Mouse (Mus musculus) lung, adult 2 months (tissue): ENCODE measurements around the gene Bdkrb2. TPM values are rescaled to one million over a fixed set of nuclear protein-coding genes. Genes with fewer than 3 reads are reported as not detected.

ENCODE experiments used
- DNase-seq: peaks from one replicate; pipeline ENCODE4 v3.0.0; 2022
- H3K4me1 ChIP-seq: fragments of 200-500 bp; 2 replicates; pipeline ENCODE4 v1.6.1; 2011; ENCODE audit warnings: low read length; ENCODE audit not compliant: control insufficient read depth, insufficient read depth
- H3K4me3 ChIP-seq: fragments of 200-500 bp; replicated peaks from 2 replicates; pipeline ENCODE3; 2011; ENCODE audit warnings: low read depth, mild to moderate bottlenecking, control low read depth, low read length; ENCODE audit errors: extremely low read depth
- CTCF ChIP-seq: fragments of 200-500 bp; IDR thresholded peaks from 2 replicates; pipeline ENCODE4 v1.5.1; 2011; ENCODE audit warnings: mild to moderate bottlenecking, low read length, control low read depth; ENCODE audit not compliant: insufficient read depth
- POLR2A ChIP-seq: fragments of 200-500 bp; IDR thresholded peaks from 2 replicates; pipeline ENCODE4 v1.6.1; 2011; ENCODE audit warnings: low read depth, mild to moderate bottlenecking, control low read depth, low read length, borderline replicate concordance; ENCODE audit errors: extremely low read depth
- WGBS: fragments of 180-500 bp; shearing (Covaris S2); methylation state at CpG from one replicate; pipeline ENCODE4 v1.1.7; 2018; 5-methylcytosine and 5-hydroxymethylcytosine counted together
- polyA plus RNA-seq: library from polyadenylated mRNA; depleted of rRNA; stranded (reverse); fragments of >200 nt; gene quantifications from 2 replicates; pipeline ENCODE4 v1.2.3, GENCODE M21; 2012

Bdkrb2 gene
- polyA plus RNA-seq, 1 experiment: 4.8 TPM

GRCm38 (mm10) chr12:105544872-105545271 lies 18.2 kb upstream of the Bdkrb2 start:
- no peak for TF ChIP-seq CTCF
- no peak for TF ChIP-seq POLR2A
- 67% methylated on average over 7 of the region's 7 CpGs for WGBS
- DNase-seq: no peak
- Histone ChIP-seq H3K4me1 (peaks cover 15% of the 10 kb centered on the region), H3K4me3 (no peak overlapping the region)

DNA sequence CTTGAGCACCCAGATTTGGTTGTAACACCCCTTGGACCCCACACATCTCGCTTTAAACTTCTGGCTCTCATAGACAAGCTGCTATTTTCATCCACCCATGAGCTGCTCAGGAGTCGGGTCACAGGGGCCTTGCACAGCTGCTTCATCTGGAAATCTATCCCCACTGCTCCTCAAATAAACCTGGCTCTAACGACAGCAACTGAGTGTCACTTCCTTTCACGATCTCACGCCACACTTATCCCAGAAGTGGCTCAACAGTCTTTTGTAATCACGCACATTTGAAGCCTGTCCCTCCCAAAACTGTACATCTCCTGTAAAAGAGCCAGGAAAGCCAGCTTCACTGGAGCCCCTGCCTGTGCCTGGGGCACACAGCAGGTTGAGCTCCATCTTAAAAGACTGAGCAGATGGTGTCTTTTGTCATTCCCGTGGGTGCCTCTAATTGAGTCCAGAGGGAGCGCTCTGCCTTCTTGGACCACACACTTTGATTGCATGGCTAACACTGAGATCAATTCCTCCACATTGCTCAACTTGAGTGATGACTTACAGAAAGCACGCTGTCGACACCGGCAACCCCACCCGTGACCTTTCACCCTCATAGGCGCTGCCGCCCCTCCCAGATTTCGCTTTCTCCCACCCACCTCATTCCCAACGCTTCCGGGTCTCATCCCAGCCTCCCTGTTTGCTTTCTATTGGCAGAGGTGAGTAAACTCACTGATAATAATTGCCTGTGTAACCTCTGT lies 17.2 kb upstream of the Bdkrb2 start:
- DNase-seq: no peak

DNA sequence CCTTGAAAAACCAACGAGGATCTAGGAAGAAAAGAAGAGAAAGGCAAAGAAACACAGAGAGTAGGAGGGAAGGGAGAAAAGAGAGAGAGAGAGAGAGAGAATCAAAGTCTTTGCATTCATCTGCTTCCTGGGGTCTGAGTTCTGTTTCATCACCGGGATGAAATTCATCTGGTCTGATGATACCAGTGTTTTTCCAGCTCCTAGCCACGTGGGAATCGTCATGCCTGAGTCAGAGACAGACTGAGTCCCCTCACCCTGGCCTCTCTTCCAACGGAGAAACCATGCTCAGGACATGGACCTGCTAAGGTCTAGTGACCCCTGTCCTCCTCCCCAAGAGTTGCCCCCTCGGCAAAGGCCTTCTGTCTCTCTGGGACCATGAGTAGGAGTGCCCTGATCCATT lies 16.5 kb upstream of the Bdkrb2 start:
- DNase-seq: no peak
- H3K4me3 ChIP-seq: no peak overlapping the region
- WGBS: 50% methylated on average over 6 of the region's 6 CpGs
- H3K4me1 ChIP-seq: peaks cover 15% of the 10 kb centered on the region
- no peak for TF ChIP-seq POLR2A
- TF ChIP-seq CTCF: no peak

More for the DNA sequence above, 17.2 kb upstream of the Bdkrb2 start:
- no peak for TF ChIP-seq CTCF
- no peak for TF ChIP-seq POLR2A
- Histone ChIP-seq H3K4me1 (peaks cover 15% of the 10 kb centered on the region), H3K4me3 (no peak overlapping the region)
- WGBS: 33% methylated on average over 17 of the region's 17 CpGs

DNA sequence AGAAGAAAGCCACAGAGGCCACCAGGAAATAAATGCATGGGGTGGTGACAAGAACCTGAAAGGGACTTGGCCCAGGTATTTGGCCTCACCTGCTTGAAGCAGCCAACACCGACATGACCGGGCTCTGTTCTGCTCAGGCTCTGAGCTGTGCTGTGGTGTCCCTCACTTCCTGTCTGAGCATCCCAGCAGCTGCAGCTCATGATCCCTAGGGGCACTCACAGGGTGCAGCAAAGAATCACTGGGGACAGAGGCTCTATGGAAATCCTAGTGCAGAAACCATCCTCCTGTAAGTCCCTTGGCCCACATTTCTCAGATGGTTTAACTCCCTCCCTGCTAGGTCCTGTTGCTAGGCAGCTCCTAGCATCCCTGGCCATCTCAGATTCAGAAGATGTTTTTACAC lies 15.9 kb upstream of the Bdkrb2 start:
- Histone ChIP-seq H3K4me1 (peaks cover 18% of the 10 kb centered on the region), H3K4me3 (no peak overlapping the region)
- DNase-seq: no peak
- WGBS: 71% methylated on average over 2 of the region's 2 CpGs
- TF ChIP-seq CTCF (no peak), POLR2A (no peak)

DNA sequence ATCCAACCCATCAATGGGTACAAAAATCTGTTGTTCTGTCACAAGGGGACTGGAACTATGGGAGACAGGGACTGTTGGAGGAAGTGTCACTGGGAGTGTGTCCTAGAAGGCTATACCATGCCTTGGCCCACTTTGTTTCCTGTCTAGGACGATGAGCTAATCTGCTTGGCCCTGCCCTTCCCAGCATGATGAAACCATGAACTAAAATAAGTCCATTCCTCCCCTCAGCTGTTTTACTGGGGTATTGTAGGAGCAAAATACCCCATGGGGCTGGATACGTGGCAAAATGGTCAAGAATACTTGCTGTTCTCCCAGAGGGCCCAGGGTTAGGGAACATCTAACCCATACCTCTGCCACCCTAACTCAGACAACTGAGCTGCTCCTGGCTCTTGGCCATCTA lies 15.0 kb upstream of the Bdkrb2 start:
- no peak for TF ChIP-seq CTCF
- no peak overlapping the region for H3K4me3 ChIP-seq
- 46% methylated on average over 2 of the region's 2 CpGs for WGBS
- H3K4me1 ChIP-seq: peaks cover 18% of the 10 kb centered on the region
- no peak for DNase-seq

GRCm38 (mm10) chr12:105548881-105549280 lies 14.1 kb upstream of the Bdkrb2 start:
- Histone ChIP-seq H3K4me3 (no peak overlapping the region), H3K4me1 (peaks cover 18% of the 10 kb centered on the region)
- WGBS: 61% methylated on average over 6 of the region's 6 CpGs
- TF ChIP-seq CTCF: no peak
- TF ChIP-seq POLR2A: no peak
- DNase-seq: no peak

- 66% methylated on average over 4 of the region's 4 CpGs for WGBS
- no peak for TF ChIP-seq CTCF
- no peak for TF ChIP-seq POLR2A
- Histone ChIP-seq H3K4me1 (peaks cover 24% of the 10 kb centered on the region), H3K4me3 (no peak overlapping the region)
- no peak for DNase-seq
These were observed 12.9 kb upstream of the Bdkrb2 start for GRCm38 (mm10) chr12:105549835-105550802.

- H3K4me3 ChIP-seq: no peak overlapping the region
- peaks cover 18% of the 10 kb centered on the region for H3K4me1 ChIP-seq
- TF ChIP-seq CTCF (no peak), POLR2A (no peak)
- WGBS: 31% methylated on average over 6 of the region's 6 CpGs
- no peak for DNase-seq
These were observed 11.5 kb upstream of the Bdkrb2 start for GRCm38 (mm10) chr12:105551551-105551989.

- 46% methylated on average over 8 of the region's 8 CpGs for WGBS
- DNase-seq: no peak
- Histone ChIP-seq H3K4me3 (no peak overlapping the region), H3K4me1 (peaks cover 13% of the 10 kb centered on the region)
- no peak for TF ChIP-seq CTCF
- TF ChIP-seq POLR2A: no peak
These were observed 8.8 kb upstream of the Bdkrb2 start for GRCm38 (mm10) chr12:105554151-105554772.

DNA sequence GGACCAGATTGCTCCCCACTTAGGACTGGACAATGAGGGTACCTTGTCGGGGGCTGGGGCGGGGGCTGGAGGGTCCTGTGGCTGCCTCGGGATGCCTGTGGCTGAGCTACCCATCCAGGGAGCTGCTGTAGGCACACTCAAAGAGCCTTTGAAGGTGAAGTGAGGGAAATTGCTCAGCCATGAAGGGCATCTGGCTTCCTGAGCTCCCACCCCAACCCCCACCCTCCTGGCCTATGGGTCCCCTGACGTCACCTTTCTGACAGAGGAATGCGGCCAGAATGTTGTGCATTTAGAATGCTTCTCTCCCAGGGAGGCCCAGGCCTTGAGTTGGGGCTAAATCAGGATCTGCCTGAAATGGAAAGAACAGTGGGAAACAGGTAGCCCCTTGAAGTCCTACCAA lies 7.9 kb upstream of the Bdkrb2 start:
- H3K4me3 ChIP-seq: no peak overlapping the region
- no peak for TF ChIP-seq CTCF
- TF ChIP-seq POLR2A: no peak
- DNase-seq: no peak
- peaks cover 11% of the 10 kb centered on the region for H3K4me1 ChIP-seq
- 61% methylated on average over 5 of the region's 5 CpGs for WGBS
